Mouse (Mus musculus): ENCODE measurements at regions not wholly inside any gene's neighbourhood (a gene's known extent, or its start where the extent isn't known, plus 50 kb on each side); places are given as distances from the start of the nearest gene placed in this dataset.

DNA sequence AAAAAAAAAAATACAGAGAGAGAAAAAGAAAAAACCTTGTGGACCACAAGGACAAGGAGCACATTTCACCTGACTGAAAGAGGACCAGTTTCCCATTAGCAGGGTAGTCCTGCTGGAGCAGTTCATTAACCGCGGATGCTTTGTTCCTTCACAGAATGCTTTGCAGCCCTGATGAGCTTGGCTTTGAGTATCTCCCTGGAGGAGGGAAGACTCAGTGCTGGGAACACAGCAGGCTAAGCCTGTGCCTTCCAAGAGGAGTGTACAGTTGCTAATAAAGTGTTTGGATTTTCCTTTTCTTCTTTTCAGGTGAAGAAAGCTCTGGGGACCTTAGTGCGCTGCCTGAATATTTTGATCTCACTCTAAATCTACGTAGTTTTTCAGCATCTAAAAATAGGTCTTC is 980.3 kb upstream of the Map3k7 start:
- TF ChIP-seq CTCF (IDR thresholded peaks at IDR 0.05 in 2 of 3, conservative IDR thresholded peaks at IDR 0.05 in 1 of 3; ENCODE audit: control insufficient read depth in 1 of 3, insufficient read depth in 1 of 3, low read depth in 2 of 3, low read length in 3 of 3, poor library complexity in 1 of 3, severe bottlenecking in 1 of 3) (no peak), MAX (IDR thresholded peaks at IDR 0.05; ENCODE audit: low read length) (no peak), MAZ (IDR thresholded peaks at IDR 0.05; ENCODE audit: low read depth, low read length) (no peak), E2F4 (IDR thresholded peaks at IDR 0.05; ENCODE audit: borderline replicate concordance, low read depth, low read length) (no peak), MEF2A (IDR thresholded peaks at IDR 0.05; ENCODE audit: extremely low read depth, insufficient replicate concordance, low read depth, low read length, poor library complexity, severe bottlenecking) (no peak)

Data from MEL (cell line).